Mouse (Mus musculus) v-Abl transformed pro-B cells (cell line): Measurements from ENCODE around the gene Gse1.
"Not testable (repeated sequence)": the region's sequence is repeated elsewhere in the genome, so short reads cannot be mapped to it uniquely, and the experiment has no call there.

ENCODE experiments used
- in situ Hi-C, 2 experiments: fragments of 400-800 bp; cut with MboI; formaldehyde crosslinking; loops; one replicate each; pipeline ENCODE4 v1.15.1; 2025; ENCODE audit not compliant: unreplicated experiment in 2 of 2

Gse1 gene

DNA sequence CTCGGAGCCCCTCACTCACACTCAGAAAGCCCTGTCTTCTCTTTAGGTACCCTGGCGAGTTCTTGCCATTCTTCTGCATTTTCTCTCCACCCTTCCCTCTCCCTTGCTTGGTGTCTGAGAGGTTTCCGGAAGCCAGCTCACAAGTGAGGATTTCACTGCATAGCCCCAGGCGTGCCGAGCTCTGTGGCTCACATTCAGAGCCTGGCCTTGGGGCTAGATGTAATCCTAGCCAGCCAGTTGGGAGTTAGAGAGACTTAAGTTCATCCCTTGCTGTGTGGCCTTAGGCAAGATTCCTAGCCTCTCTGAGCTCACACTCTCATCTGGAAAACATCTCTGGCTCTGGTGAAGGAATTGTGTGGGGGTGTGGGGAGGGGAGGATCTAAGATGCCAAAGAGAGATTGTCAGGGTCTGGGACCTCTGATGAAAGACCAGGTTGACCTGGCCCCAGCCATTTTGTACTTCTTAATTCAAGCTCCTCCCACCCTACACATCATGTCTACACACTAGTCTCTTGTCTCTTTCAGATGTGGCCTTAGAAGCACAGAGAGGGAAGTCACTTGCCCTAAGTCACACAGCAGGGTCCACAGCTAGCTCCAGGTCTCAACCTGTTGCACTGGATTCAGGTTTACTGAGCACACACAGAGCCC lies 108.8 kb downstream of the Gse1 start:
- in situ Hi-C loops, result no loop called here

DNA sequence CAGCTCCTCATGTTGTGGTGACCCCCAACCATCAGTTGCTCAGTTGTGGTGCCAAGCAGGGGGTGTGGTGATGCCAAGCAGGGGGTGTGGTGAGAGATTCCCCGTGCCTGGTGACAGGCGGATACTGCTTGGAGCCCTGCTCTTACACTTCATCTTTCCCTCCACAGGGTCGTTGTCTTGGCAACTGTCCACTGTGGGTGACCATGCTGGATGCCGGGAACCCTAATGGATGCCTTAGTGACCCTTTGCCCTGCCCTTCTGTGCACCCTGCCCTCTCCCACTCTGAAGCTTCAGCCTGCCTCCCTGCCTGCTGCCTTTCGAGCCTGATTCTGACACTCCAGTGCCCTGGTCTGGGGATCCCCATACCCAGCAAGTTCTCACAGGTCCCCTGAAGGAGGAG lies 109.4 kb downstream of the Gse1 start:
- in situ Hi-C loops, result no loop called here

DNA sequence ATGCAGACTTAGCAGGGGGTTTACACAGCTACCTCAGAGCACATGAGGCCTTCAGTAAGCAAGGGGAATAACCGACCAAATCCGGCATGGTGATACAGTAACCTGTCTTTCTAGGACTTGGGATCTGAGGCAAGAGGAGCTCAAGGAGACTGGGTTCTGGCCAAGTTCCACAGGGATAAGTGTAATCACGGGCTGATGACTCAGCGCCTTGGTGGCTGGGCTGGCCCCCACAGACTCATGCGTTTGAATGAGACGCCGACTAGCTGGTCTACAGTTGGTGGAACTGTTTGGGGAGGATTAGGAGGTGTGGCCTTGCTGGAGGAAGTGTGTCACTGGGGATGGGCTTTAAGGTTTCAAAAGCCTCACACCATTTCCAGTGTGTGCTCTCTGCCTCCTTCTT lies 110.4 kb downstream of the Gse1 start:
- in situ Hi-C loops, result no loop called here

DNA sequence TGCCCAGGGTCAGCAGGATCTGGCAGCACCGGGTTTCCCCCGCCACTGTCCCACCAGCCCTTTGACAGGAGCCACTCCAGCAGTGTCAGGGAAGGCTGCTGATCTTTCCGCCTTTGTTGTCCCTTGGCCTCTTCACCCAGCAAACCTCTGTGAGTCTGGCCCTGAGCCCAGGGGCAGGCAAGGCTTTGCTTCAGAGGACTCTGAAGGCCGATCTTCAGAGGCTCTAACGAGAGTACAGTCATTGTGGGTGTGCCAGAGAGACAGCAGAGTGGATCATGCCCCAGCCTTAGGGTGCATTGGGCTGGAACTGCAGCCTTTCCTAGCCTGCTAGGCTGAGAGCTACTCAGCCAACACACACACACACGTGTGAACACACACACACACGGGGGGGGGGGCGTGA lies 111.5 kb downstream of the Gse1 start:
- in situ Hi-C loops, result no loop called here

DNA sequence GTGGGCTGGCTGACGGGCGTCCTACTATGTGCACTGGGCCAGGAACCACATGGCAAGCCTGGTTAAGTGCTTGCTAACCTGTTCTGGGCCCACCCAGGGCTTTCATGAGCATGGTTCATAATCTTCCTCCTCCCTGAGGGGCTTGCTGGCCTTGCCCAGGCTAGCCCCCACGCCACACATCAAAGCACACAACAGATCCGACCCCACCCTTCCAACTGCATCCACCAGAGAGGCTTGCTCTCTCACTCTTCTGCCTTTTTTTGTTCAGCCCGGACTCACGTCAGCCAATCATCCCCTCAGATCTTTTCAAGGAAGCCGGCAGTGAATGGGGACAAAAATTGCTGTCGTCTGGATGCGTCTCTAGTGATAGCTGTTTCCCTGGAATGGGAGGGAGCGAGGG lies 112.9 kb downstream of the Gse1 start:
- in situ Hi-C loops, result no loop called here

DNA sequence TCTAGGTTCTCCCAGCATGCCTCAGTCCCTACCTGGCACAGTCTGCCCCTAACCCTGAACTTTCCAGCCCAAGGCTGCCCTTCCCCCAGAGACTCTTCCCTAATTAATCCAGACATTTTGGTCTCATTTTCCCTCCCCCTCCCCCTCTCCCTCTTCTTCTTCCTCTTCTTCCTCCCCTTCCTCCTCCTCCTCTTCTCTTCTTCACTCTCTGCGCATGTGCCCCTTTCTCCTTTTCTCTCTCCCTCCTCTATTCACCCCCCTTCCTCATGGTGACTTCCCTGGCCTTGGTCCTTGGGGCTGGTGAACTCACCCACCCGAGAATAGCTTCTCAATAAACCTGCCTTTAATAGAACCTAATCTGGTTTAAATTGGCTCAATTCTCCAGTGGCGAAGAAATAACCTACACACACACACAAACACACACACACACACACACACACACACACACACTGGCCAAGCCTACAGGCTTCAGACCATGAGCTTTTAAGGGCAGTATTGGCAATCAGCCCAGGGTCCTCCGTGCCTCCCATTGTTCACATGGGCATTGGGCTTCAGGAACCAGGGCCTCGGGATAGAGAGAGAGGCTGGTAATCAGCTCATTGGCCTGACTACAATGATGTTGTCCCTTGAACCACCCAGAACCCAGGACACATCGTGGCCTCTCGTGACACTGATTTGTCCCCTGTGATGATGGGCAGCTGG lies 114.7 kb downstream of the Gse1 start:
- in situ Hi-C loops, result no loop called here

DNA sequence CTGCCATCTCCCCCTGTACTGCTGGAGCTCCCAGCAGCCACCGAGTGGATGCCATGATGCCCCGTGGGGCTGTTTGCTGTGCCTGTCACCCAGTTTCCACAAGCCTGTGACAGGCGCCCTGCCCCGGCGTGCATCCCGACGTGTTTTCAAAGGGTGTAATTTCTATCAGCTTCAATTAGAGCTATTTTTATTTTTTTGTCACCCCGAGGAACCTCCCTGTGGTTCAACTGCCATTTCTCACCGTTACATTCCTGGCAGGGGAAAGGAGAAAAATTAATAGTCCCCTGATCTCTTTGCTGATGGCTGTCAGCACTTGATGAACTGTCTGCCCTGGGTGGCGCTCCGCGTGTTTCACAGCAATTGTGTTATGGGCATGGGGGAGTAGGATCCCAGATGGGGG lies 115.3 kb downstream of the Gse1 start:
- in situ Hi-C loops, result no loop called here

DNA sequence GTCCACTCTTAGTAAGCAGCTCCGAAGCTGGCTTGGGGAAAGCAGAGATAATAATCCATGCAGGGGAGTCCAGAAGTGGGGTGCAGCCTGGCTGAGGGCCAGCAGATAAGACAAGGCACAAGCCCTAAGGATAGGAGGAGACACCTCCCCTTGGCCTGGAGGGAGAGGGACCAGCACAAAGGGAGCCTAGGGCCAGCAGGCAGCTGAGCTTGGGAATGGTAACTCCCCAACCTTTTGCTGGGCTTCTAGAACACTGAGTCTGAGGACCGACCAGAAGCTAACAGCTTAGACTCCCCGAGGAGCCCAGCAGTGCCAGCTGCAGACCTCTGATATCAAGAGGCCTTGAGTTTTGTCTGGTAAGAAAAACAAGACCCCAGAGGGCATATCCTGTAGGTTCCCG lies 115.9 kb downstream of the Gse1 start:
- in situ Hi-C loops, result no loop called here

DNA sequence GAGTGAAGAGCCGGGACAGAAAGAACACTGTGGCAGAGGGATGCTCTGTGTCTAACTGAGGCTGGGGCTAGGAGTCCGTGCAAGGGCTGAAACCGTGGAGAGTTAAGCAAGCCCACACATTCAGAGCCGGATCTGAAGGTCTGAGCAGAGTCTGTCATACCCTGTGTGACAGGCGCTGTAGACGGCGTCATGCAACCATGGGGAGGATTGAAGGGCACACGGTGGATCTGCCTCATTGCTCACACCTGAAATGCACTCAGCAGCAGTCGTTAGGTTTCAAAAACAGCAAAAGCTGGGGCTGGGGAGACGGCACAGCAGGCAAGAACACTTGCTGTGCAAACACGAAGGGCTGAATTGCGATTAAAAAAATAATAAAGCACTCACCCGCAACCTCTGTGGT lies 116.3 kb downstream of the Gse1 start:
- in situ Hi-C loops, result no loop called here

DNA sequence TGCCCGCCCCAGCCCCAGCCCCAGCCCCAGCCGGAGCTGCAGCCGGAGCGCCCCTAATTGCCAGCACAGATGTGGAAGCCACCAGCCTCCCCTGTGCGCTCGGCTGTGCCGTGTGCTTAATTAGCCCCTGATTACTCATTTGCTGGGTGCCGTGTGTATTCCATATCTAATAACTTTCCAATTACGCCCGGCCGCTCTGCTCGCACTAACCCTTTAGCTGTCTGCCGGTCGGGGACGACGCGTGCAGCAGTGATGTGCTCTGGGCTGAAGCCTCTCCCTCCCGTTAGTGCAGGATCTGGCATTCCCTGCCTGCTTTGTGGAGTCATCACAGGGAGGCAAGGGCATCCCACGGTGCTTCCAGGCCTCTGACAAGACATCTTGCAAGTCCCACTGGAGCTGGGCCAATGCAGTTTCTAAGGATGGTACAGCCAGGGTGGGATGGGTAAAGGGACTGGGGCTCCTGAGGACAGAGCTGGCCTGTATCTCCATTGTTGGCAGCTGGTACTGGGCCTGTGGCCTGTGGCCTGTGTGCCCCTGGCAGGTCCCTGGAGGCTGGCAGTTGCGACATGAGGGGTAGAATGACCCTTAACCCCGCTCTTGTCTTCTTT lies 119.6 kb downstream of the Gse1 start:
- in situ Hi-C loops, result no loop called here

DNA sequence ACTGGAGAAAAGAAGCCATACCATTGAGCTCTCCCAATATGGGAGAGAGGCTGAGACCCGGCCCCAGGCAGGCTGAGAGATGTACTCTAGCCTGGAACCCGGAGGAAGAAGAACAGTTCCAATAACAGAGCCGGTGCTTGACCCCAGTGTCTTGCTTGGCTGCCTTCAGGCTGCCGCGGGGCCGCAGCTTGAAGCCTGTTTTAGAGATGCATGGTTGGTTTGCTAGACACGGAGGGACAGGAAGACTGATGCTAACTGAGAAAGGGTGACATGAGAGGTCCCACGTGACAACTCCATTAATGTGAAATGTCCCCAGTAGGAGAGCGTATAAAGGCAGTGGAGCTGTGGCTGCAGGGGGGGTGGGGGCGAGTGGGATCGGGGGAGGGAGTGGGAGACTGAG lies 120.7 kb downstream of the Gse1 start:
- in situ Hi-C loops, result no loop called here

DNA sequence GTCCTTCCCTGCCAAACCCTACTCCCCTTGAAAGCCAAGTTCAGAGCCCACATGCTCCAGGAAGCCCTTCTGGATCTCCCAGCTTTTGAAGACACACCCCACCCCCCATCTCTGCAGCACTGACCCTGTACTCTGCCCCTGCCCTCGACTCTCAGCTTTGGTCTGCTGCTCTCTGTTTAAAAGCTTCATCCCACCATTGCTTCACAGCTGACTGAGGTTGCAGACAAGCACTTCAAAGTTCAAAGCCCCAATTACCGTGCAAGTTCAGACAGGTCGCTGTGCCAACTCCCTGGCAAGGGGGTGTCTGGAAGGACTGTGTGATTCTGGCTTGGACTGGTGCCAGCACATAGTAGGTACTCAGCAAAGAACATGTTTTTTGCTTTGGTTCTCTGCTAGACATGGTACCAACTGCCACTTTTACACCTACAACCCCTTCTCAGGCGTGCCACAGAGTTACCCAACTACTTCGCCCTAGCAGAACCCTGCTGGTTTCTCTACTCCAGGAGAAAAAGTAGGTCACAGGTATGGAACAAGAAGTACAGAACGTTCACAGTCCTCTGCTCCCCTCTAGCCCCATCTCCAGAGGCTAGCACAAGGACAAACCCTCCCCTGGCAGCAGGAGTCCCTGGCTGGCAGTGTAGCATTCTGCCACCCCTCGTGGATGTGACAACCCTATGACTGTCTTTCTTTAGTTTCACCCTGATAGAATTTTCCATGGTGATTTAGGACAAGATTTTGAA lies 123.2 kb downstream of the Gse1 start:
- in situ Hi-C loops, result no loop called here

DNA sequence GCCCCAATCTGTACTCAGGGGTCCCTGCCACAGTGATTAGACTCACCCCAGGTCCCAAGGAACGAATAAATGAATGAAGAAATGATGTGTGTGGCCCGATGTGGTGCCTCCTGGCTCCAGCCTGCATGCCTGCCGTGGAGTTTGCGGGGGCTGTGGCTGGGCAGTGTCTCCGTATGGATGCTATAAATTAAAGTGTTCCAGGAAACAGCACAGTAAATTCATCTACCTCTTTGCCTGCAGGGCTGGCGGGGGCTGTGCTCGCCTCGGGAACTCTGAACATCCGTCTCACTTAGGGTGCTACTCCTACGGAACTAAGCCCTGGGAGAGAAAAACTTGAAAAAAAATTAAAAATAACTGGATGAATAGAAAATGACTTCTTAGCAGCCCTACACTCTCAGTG lies 123.8 kb downstream of the Gse1 start:
- in situ Hi-C loops, result no loop called here

DNA sequence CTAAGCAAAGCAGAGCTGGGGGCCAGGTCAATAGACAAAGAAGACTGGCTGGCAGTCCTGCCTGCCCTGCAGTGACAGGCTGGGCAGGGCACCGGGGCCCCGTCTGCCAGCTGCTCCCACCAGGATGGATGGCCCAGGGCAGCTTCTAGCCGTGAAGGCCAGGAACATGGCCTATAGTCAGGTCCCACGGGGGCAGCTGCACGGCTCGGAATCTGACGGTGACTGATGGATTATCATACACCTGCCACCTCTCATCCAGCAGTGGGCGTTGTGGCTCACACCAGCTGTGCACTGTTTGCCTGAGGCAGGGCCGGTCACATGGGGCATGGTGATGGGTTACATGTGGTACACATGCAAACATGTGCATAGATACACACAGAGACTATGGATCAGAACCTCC lies 127.8 kb downstream of the Gse1 start:
- in situ Hi-C loops, result no loop called here

DNA sequence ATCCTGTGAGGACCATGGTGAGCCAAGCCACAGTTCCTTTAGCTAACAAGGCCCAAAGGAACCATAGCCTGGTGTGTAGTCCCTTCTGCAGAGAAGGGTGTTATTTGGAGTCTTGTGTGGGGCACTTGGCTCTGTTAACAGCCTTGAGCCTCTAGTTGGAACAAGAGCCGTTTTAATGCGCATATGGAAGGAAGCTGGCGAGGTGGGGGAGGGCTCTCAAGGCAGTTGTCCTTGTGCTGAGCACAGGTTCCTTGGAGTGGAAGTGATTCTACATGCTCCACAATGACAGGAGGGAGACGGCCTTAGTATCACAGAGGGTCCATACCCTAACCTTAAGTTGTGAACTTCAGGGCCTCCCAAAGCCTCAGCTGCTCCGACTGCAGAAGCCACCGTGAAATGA lies 129.2 kb downstream of the Gse1 start:
- in situ Hi-C loops, result no loop called here

DNA sequence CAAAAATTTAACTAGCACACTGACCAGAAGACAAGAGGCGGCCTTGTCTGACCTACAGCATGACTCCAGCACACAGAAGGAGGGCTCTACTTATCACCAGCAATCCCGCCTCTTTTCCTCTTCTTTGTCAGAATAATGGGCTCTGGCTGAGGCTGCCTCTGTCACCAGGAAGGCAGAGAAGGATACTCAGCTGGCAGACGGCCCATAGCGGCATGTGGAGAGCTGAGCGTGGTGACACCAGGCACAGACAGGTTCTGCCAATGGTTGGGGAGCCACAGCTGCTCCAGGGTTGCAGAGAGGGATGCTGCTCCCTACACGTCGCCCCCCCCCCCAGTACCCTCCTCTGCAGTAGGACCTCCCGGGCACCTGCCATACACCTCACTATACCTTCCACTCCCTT lies 133.0 kb downstream of the Gse1 start:
- in situ Hi-C loops, result no loop called here

DNA sequence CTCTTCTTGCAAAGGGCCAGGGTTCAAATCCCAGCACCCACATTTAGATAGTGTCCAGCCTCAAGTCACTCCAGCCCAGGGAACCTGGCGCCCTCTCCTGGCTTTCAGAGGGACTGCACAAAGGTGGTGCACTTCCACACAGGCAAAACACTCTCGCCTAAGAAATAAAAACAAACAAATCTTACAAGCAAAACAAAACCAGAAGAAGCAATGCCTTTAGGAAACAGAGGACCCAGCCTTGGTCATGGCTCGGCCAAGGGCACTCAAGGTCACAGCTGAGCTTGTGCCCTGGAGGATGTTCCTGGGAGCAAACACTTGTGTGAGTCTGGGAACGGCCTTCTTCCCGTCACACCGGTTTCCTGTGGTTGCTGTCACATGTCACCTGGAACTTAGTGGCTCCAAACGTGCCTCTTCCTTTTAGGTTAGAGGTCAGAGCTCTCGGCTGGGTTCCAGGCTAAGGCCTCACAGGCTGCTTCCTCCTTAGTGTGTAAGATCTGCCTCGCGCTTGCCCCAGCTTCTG lies 135.4 kb downstream of the Gse1 start:
- in situ Hi-C loops, result no loop called here

DNA sequence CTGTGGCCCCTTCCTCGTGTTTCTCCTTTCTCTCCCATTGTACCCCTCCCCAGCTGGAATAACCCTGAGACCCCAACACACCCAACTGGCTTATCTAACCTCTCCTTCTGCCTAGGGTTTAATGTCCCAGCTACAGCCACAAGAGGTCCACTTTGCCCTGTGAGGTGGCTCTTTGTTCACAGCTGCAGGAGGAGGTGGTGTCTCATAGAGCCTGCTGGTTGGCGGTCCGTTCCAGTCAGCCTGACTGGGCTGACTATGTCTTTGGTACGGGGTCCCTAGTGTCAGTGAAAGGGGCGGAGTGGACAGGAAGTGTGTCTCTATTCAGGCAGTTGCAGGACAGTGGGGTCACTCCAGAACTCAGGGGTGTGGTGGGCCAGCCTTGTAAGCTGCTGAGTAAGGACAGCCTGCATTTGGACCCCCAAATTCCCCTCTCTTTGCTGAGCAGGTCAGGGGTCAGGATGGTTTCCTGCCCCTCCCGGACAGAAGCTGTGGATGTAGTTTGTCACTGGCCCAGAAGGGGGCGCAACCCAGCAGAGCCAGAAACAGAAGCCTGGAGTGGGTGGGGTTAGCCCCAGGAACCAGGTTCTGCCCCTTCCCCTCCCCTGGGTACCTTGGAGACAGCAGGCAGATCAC lies 136.0 kb downstream of the Gse1 start:
- in situ Hi-C loops, result no loop called here

DNA sequence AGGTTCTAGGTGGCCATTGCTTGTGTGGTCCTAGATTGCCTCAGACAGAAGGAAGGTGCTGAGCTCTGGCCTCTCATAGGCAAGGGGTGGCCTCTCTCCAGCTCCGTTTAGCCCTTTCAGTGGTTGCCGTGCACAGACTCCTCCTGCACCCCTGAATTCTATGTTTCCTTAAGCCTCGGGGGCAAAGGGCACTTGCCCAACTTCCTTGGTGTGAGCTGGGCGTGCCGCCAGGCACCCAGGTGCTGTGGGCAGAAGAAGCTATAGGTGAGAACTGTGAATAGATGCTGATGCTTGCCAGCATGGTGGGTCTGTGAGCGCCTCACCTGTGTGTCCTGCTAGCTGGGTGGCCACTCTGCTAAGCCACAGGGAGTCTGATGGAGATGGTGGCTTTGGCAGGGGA lies 138.6 kb downstream of the Gse1 start:
- in situ Hi-C loops, result no loop called here

DNA sequence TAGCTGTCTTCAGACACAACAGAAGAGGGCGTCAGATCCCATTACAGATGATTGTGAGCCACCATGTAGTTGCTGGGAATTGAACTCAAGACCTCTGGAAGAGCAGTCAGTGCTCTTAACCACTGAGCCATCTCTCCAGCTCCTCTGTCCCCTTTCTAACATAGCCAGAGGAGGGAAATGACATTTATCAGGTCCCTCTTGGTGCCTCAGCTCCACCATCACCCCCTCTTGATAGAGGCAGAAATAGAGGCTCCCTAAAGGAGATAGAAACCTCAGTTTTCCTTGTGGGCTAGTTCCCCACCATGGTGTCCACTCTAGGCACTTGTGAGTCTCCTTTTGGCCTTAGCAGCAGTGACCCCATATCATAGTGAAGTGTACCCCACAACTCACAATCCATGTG lies 139.9 kb downstream of the Gse1 start:
- in situ Hi-C loops, result not testable (repeated sequence)
